ENCODE assay signal across 10 mouse cellular contexts in the genomic region with DNA sequence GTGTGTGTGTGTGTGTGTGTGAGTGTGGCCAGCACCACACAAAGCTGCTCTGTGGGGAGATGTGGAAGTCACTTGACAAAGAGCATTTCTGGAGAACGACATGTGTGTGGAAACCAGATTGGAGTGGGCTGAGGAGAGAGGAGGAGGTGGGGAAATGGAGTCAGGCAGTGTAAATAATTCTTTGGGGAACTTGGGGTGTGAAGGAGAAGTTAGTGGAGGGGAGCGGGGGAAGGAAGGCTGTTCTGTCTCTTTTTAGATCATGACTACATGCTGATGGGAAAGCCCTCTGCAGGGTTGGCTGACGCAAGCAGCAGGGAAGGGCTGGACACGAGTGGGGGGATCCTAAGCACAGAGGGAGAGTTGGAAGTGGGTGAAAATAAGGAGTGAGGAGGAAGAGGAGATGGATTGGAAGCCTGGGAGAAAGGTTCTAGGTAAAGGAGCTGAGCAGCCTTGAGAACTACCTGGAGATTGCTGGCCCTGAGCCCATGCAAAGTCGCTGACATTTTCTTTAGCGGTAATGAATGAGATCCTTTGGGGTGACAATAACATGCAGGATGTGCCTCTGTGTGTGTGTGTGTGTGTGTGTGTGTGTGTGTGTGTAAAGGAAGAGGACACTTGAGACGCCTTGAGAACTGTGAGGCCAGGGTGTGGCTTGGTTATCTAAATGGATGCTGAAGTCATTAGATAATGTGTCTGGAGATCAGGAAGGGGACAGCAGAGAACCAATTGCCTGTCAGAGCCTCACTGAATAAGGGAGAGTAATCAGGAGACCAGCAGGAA. TPM values are rescaled to one million over a fixed set of nuclear protein-coding genes. Genes with fewer than 3 reads are reported as not detected.
DNase-seq lines count a peak whose midpoint lies in the region; ATAC-seq and TF ChIP-seq lines count a peak whose summit lies in the region.
"Had no signal": no experiment of that assay in that cellular context is flagged by ENCODE, and none has a peak within 500 bp of the region (broad histone marks: within the 10 kb centered on the region; RNA-seq: fewer than 3 reads in every experiment).

No protein-coding gene starts in this region.

- no peak overlapping the region for H3K4me2 ChIP-seq in hindbrain, postnatal 0 days (ENCODE audit: low read depth, low read length)

- H3K4me1 ChIP-seq in hindbrain, postnatal 0 days (ENCODE audit: insufficient read depth, low read length) = no peaks in the 10 kb centered on the region

- TF ChIP-seq CTCF in hindbrain, postnatal 0 days (IDR thresholded peaks at IDR 0.05; ENCODE audit: low read depth) = no peak

- H3K36me3 ChIP-seq in hindbrain, postnatal 0 days (ENCODE audit: insufficient read depth, low read length) = no peaks in the 10 kb centered on the region

- H3K4me3 ChIP-seq in hindbrain, postnatal 0 days (ENCODE audit: low read length) = no peak overlapping the region

- no peak for ATAC-seq in hindbrain, postnatal 0 days
- ATAC-seq: intestine, embryonic 16.5 days had no signal

- no peak overlapping the region for H3K9ac ChIP-seq in hindbrain, postnatal 0 days (replicated peaks; ENCODE audit: low read length)

- H3K9me3 ChIP-seq in hindbrain, postnatal 0 days (ENCODE audit: low read length) = no peaks in the 10 kb centered on the region

- 73% methylated on average over 7 of the region's 7 CpGs for WGBS in hindbrain, postnatal 0 days

- H3K27ac ChIP-seq in hindbrain, postnatal 0 days = no peak overlapping the region

- H3K27me3 ChIP-seq in hindbrain, postnatal 0 days (ENCODE audit: insufficient read depth, low read length) = no peaks in the 10 kb centered on the region

- peak; percentile 22 for DNase-seq in adrenal gland, postnatal 10 days
- DNase-seq in adrenal gland, postnatal 4 days (ENCODE audit: low spot score in 2 of 2) = no peak
- DNase-seq in frontal cortex, postnatal 36 days (ENCODE audit: low spot score in 2 of 2) = peak; percentile 74 to 88
- DNase-seq in kidney, postnatal 36 days = peak; percentile 63 to 72
- peak; percentile 18 for DNase-seq in lung, postnatal 25 days (ENCODE audit: low spot score)
- no peak for DNase-seq in hindbrain, postnatal 0 days (ENCODE audit: low spot score)
- no peak for DNase-seq in cerebellum, adult 11-12 months
- no peak for DNase-seq in embryo, embryonic 10 days (ENCODE audit: low spot score)

RNA-seq across cellular contexts. Expression of a gene that starts 35.7 kb away (rescaled TPM):
- not detected for total RNA-seq in adrenal gland, postnatal 10 days (2021)
- under 1 TPM in 1 of 2 experiments, not detected in 1; 0.34 TPM for total RNA-seq in adrenal gland, postnatal 4 days (2021)
- 0.52 and 1.2 TPM in 2 replicates for total RNA-seq in hindbrain, postnatal 0 days (2014; rRNA removed)
- 0.52 and 0.58 TPM in 2 replicates for polyA plus RNA-seq in hindbrain, postnatal 0 days (2015; fragmentation: Nextera tagmentation; extraction: Ambion mirVana)
- polyA plus RNA-seq: spleen, adult 2 months had no signal

Comparison
In these comparisons a context has a peak if more than half of its experiments do, and no peak if none do; other contexts are left out.
1. DNase-seq: peak in adrenal gland, postnatal 10 days (single experiment), frontal cortex, postnatal 36 days (2 of 2), kidney, postnatal 36 days (2 of 2) and lung, postnatal 25 days (single experiment); none in adrenal gland, postnatal 4 days (0 of 2), hindbrain, postnatal 0 days (single experiment), cerebellum, adult 11-12 months (single experiment) and embryo, embryonic 10 days (single experiment).